Mouse (Mus musculus) heart, embryonic 12.5 days (tissue): Measurements from ENCODE around the gene Gpr108. TPM values are rescaled to one million over a fixed set of nuclear protein-coding genes. Genes with fewer than 3 reads are reported as not detected.

Experiments
- ATAC-seq: fragments of 200-750 bp; cut with Nextera tagmentation; 2 replicates; pipeline ENCODE4 v1.8.0; 2017; ENCODE audit warnings: moderate TSS enrichment, moderate library complexity; ENCODE audit not compliant: insufficient number of reproducible peaks, low FRiP score
- H3K27ac ChIP-seq: fragments of 300-500 bp; sonication (generic); 2 replicates; pipeline ENCODE4 v1.5.1; 2016; ENCODE audit warnings: mild to moderate bottlenecking, moderate library complexity; ENCODE audit not compliant: poor library complexity, severe bottlenecking
- H3K27me3 ChIP-seq: fragments of 300-500 bp; sonication (generic); replicated peaks from 2 replicates; pipeline ENCODE4 v1.6.1; 2016; ENCODE audit warnings: mild to moderate bottlenecking, moderate library complexity
- H3K36me3 ChIP-seq: fragments of 300-500 bp; sonication (generic); 2 replicates; pipeline ENCODE4 v1.6.1; 2016; ENCODE audit warnings: mild to moderate bottlenecking, moderate library complexity
- H3K4me1 ChIP-seq: fragments of 300-500 bp; sonication (generic); replicated peaks from 2 replicates; pipeline ENCODE4 v1.6.1; 2016; ENCODE audit warnings: mild to moderate bottlenecking
- H3K4me2 ChIP-seq: fragments of 300-500 bp; sonication (generic); 2 replicates; pipeline ENCODE4 v1.6.1; 2016; ENCODE audit warnings: mild to moderate bottlenecking, moderate library complexity
- H3K4me3 ChIP-seq: fragments of 300-500 bp; sonication (generic); 2 replicates; pipeline ENCODE4 v1.5.1; 2016; ENCODE audit warnings: mild to moderate bottlenecking
- H3K9ac ChIP-seq: fragments of 300-500 bp; sonication (generic); 2 replicates; pipeline ENCODE4 v1.6.1; 2016; ENCODE audit warnings: mild to moderate bottlenecking, moderate library complexity
- H3K9me3 ChIP-seq: fragments of 300-500 bp; sonication (generic); replicated peaks from 2 replicates; pipeline ENCODE4 v1.6.1; 2016; ENCODE audit warnings: mild to moderate bottlenecking, moderate library complexity
- WGBS: fragments of 180-500 bp; shearing (Covaris S2); methylation state at CpG from one replicate; pipeline ENCODE4 v1.1.7; 2016; 5-methylcytosine and 5-hydroxymethylcytosine counted together
- polyA plus RNA-seq: library from polyadenylated mRNA; unstranded; fragments of >200 nt; fragmentation: Nextera tagmentation; extraction: Ambion mirVana; gene quantifications from 2 replicates; pipeline ENCODE4 v1.2.1, GENCODE M21; 2016

Gpr108 gene
- polyA plus RNA-seq, 1 experiment from 2014 or later: 24.9 TPM

GRCm38 (mm10) chr17:57228873-57229272 is 19.4 kb downstream of the Gpr108 start:
- ATAC-seq: no peak
- no peak overlapping the region for H3K4me2 ChIP-seq
- no peak overlapping the region for H3K27ac ChIP-seq
- 67% methylated on average over 3 of the region's 3 CpGs for WGBS
- H3K36me3 ChIP-seq: no peaks in the 10 kb centered on the region
- H3K9me3 ChIP-seq: no peaks in the 10 kb centered on the region
- H3K4me1 ChIP-seq: 0 out of 2 replicates have a peak, but pooled peaks cover 3% of the 10 kb centered on the region
- peaks cover 30% of the 10 kb centered on the region for H3K27me3 ChIP-seq
- H3K9ac ChIP-seq: no peak overlapping the region
- H3K4me3 ChIP-seq: no peak overlapping the region

GRCm38 (mm10) chr17:57228014-57228413 is 20.2 kb downstream of the Gpr108 start, which contains the start of gene C3:
Gene C3, minus strand, starts transcription at chr17:57228136.
- no peaks in the 10 kb centered on the region for H3K36me3 ChIP-seq
- H3K4me2 ChIP-seq: no peak within 1 kb of the TSS
- H3K9ac ChIP-seq: no peak within 1 kb of the TSS
- WGBS: 75% methylated on average over 3 of the region's 3 CpGs
- H3K4me3 ChIP-seq: no peak within 1 kb of the TSS
- H3K27ac ChIP-seq: no peak within 1 kb of the TSS
- no peaks in the 10 kb centered on the region for H3K9me3 ChIP-seq
- H3K27me3 ChIP-seq: peaks cover 38% of the 10 kb centered on the region
- 0 out of 2 replicates have a peak, but pooled peaks cover 3% of the 10 kb centered on the region for H3K4me1 ChIP-seq
- no peak for ATAC-seq

GRCm38 (mm10) chr17:57227468-57227867 is 20.8 kb downstream of the Gpr108 start:
- H3K9me3 ChIP-seq: no peaks in the 10 kb centered on the region
- no peak for ATAC-seq

GRCm38 (mm10) chr17:57223313-57223712 is 24.9 kb downstream of the Gpr108 start:
- Histone ChIP-seq H3K27me3 (peaks cover 53% of the 10 kb centered on the region), H3K4me3 (no peak overlapping the region), H3K9ac (no peak overlapping the region), H3K4me1 (0 out of 2 replicates have a peak, but pooled peaks cover 3% of the 10 kb centered on the region), H3K36me3 (no peaks in the 10 kb centered on the region), H3K27ac (no peak overlapping the region), H3K4me2 (no peak overlapping the region), H3K9me3 (no peaks in the 10 kb centered on the region)
- ATAC-seq: no peak
- 58% methylated on average over 9 of the region's 9 CpGs for WGBS

More at GRCm38 (mm10) chr17:57227468-57227867, 20.8 kb downstream of the Gpr108 start:
- Histone ChIP-seq H3K4me1 (0 out of 2 replicates have a peak, but pooled peaks cover 3% of the 10 kb centered on the region), H3K9ac (no peak overlapping the region), H3K4me2 (no peak overlapping the region), H3K27me3 (peaks cover 40% of the 10 kb centered on the region), H3K27ac (no peak overlapping the region), H3K36me3 (no peaks in the 10 kb centered on the region), H3K4me3 (no peak overlapping the region)
- WGBS: 95% methylated on average over 2 of the region's 2 CpGs

- WGBS: 48% methylated on average over 4 of the region's 4 CpGs
- Histone ChIP-seq H3K27ac (no peak overlapping the region), H3K9ac (no peak overlapping the region), H3K36me3 (no peaks in the 10 kb centered on the region), H3K4me2 (no peak overlapping the region), H3K4me3 (no peak overlapping the region), H3K9me3 (no peaks in the 10 kb centered on the region), H3K4me1 (0 out of 2 replicates have a peak, but pooled peaks cover 3% of the 10 kb centered on the region), H3K27me3 (peaks cover 57% of the 10 kb centered on the region)
- no peak for ATAC-seq
Observed at GRCm38 (mm10) chr17:57221911-57222310, 26.3 kb downstream of the Gpr108 start.

- Histone ChIP-seq H3K27me3 (peaks cover 52% of the 10 kb centered on the region), H3K4me1 (no peaks in the 10 kb centered on the region)
- 24% methylated on average over 3 of the region's 3 CpGs for WGBS
Observed at GRCm38 (mm10) chr17:57219884-57220207, 28.4 kb downstream of the Gpr108 start.

GRCm38 (mm10) chr17:57219167-57219883 is 28.9 kb downstream of the Gpr108 start:
- Histone ChIP-seq H3K9me3 (no peaks in the 10 kb centered on the region), H3K4me1 (no peaks in the 10 kb centered on the region), H3K27ac (no peak overlapping the region), H3K36me3 (no peaks in the 10 kb centered on the region), H3K9ac (no peak overlapping the region), H3K4me3 (no peak overlapping the region), H3K4me2 (no peak overlapping the region), H3K27me3 (peaks cover 47% of the 10 kb centered on the region)
- no peak for ATAC-seq
- 25% methylated on average over 11 of the region's 11 CpGs for WGBS

More at GRCm38 (mm10) chr17:57219884-57220207, 28.4 kb downstream of the Gpr108 start:
- Histone ChIP-seq H3K4me2 (no peak overlapping the region), H3K4me3 (no peak overlapping the region), H3K36me3 (no peaks in the 10 kb centered on the region), H3K27ac (no peak overlapping the region), H3K9me3 (no peaks in the 10 kb centered on the region), H3K9ac (no peak overlapping the region)
- ATAC-seq: no peak

GRCm38 (mm10) chr17:57218335-57218900 is 29.8 kb downstream of the Gpr108 start:
- H3K27ac ChIP-seq: no peak overlapping the region
- no peak overlapping the region for H3K4me2 ChIP-seq
- H3K27me3 ChIP-seq: peaks cover 39% of the 10 kb centered on the region
- WGBS: 65% methylated on average over 12 of the region's 12 CpGs
- H3K4me3 ChIP-seq: no peak overlapping the region
- no peak for ATAC-seq
- no peaks in the 10 kb centered on the region for H3K4me1 ChIP-seq
- H3K36me3 ChIP-seq: no peaks in the 10 kb centered on the region
- H3K9me3 ChIP-seq: no peaks in the 10 kb centered on the region
- no peak overlapping the region for H3K9ac ChIP-seq

GRCm38 (mm10) chr17:57214676-57215387 is 33.4 kb downstream of the Gpr108 start:
- H3K4me2 ChIP-seq: no peak overlapping the region
- no peaks in the 10 kb centered on the region for H3K36me3 ChIP-seq
- H3K9me3 ChIP-seq: no peaks in the 10 kb centered on the region
- no peak overlapping the region for H3K9ac ChIP-seq
- no peaks in the 10 kb centered on the region for H3K4me1 ChIP-seq
- no peak overlapping the region for H3K4me3 ChIP-seq
- WGBS: 35% methylated on average over 13 of the region's 13 CpGs
- peaks cover 20% of the 10 kb centered on the region for H3K27me3 ChIP-seq
- no peak overlapping the region for H3K27ac ChIP-seq
- ATAC-seq: no peak

GRCm38 (mm10) chr17:57211501-57211900 is 36.7 kb downstream of the Gpr108 start:
- no peak overlapping the region for H3K27ac ChIP-seq
- no peak overlapping the region for H3K4me2 ChIP-seq
- no peak overlapping the region for H3K4me3 ChIP-seq
- 52% methylated on average over 9 of the region's 9 CpGs for WGBS
- H3K36me3 ChIP-seq: no peaks in the 10 kb centered on the region
- no peak overlapping the region for H3K9ac ChIP-seq
- peaks cover 8% of the 10 kb centered on the region; the same call in 1 of the 2 replicates for H3K27me3 ChIP-seq
- no peaks in the 10 kb centered on the region for H3K4me1 ChIP-seq
- ATAC-seq: no peak
- no peaks in the 10 kb centered on the region for H3K9me3 ChIP-seq

- H3K36me3 ChIP-seq: no peaks in the 10 kb centered on the region
- no peaks in the 10 kb centered on the region for H3K4me1 ChIP-seq
- H3K9me3 ChIP-seq: no peaks in the 10 kb centered on the region
- no peaks in the 10 kb centered on the region for H3K27me3 ChIP-seq
- no peak for ATAC-seq
- H3K27ac ChIP-seq: no peak overlapping the region
- no peak overlapping the region for H3K9ac ChIP-seq
- H3K4me2 ChIP-seq: no peak overlapping the region
- WGBS: 68% methylated on average over 4 of the region's 4 CpGs
- H3K4me3 ChIP-seq: no peak overlapping the region
Observed at GRCm38 (mm10) chr17:57209330-57209729, 38.9 kb downstream of the Gpr108 start.
